Mouse (Mus musculus): ENCODE data around the gene Ubn2. TPM values are rescaled to one million over a fixed set of nuclear protein-coding genes. Genes with fewer than 3 reads are reported as not detected.
"Not testable (repeated sequence)": the region's sequence is repeated elsewhere in the genome, so short reads cannot be mapped to it uniquely, and the experiment has no call there.

Gene Ubn2
- polyA plus RNA-seq, 1 experiment from 2014 or later = 6.9 TPM

GRCm38 (mm10) chr6:38453049-38453448, 19.3 kb downstream of the Ubn2 start:
- Histone ChIP-seq H3K9ac (ENCODE audit: low read depth, low read length) (no peak overlapping the region), H3K4me1 (replicated peaks; ENCODE audit: control insufficient read depth, insufficient read depth, low read length) (no peaks in the 10 kb centered on the region), H3K9me3 (ENCODE audit: control insufficient read depth) (no peaks in the 10 kb centered on the region), H3K36me3 (ENCODE audit: control insufficient read depth, insufficient read depth) (peaks cover 24% of the 10 kb centered on the region), H3K27ac (ENCODE audit: low read depth, low read length) (no peak overlapping the region), H3K4me3 (ENCODE audit: low read depth, low read length) (no peak overlapping the region), H3K4me2 (replicated peaks; ENCODE audit: low read depth) (no peak overlapping the region), H3K27me3 (replicated peaks; ENCODE audit: control insufficient read depth, insufficient read depth, low read length) (no peaks in the 10 kb centered on the region)
- WGBS = 91% methylated on average over 4 of the region's 4 CpGs
- TF ChIP-seq CTCF (IDR thresholded peaks at IDR 0.05; ENCODE audit: low read depth) = no peak
- ATAC-seq = no peak

- not testable (repeated sequence) for H3K27ac ChIP-seq (ENCODE audit: low read depth, low read length); H3K9ac ChIP-seq (ENCODE audit: low read depth, low read length); H3K9me3 ChIP-seq (ENCODE audit: control insufficient read depth); H3K4me3 ChIP-seq (ENCODE audit: low read depth, low read length); H3K4me2 ChIP-seq (replicated peaks; ENCODE audit: low read depth); H3K4me1 ChIP-seq (replicated peaks; ENCODE audit: control insufficient read depth, insufficient read depth, low read length); H3K27me3 ChIP-seq (replicated peaks; ENCODE audit: control insufficient read depth, insufficient read depth, low read length)
- H3K36me3 ChIP-seq (ENCODE audit: control insufficient read depth, insufficient read depth) = peaks cover 16% of the 10 kb centered on the region; the same call in 1 of the 2 replicates
- ATAC-seq = peak; percentile 73
Measured at GRCm38 (mm10) chr6:38456425-38456824, 22.7 kb downstream of the Ubn2 start.

- no peaks in the 10 kb centered on the region for H3K4me1 ChIP-seq (replicated peaks; ENCODE audit: control insufficient read depth, insufficient read depth, low read length)
- no peaks in the 10 kb centered on the region for H3K27me3 ChIP-seq (replicated peaks; ENCODE audit: control insufficient read depth, insufficient read depth, low read length)
- H3K9me3 ChIP-seq (ENCODE audit: control insufficient read depth) = no peaks in the 10 kb centered on the region
- no peak overlapping the region for H3K4me3 ChIP-seq (ENCODE audit: low read depth, low read length)
- 95% methylated on average over 3 of the region's 3 CpGs for WGBS
- H3K27ac ChIP-seq (ENCODE audit: low read depth, low read length) = no peak overlapping the region
- H3K9ac ChIP-seq (ENCODE audit: low read depth, low read length) = no peak overlapping the region
- no peak for ATAC-seq
- H3K36me3 ChIP-seq (ENCODE audit: control insufficient read depth, insufficient read depth) = peaks cover 19% of the 10 kb centered on the region
- no peak for TF ChIP-seq CTCF (IDR thresholded peaks at IDR 0.05; ENCODE audit: low read depth)
- H3K4me2 ChIP-seq (replicated peaks; ENCODE audit: low read depth) = no peak overlapping the region
Measured at GRCm38 (mm10) chr6:38458075-38458474, 24.3 kb downstream of the Ubn2 start.

GRCm38 (mm10) chr6:38469591-38469990, 35.8 kb downstream of the Ubn2 start:
- no peak overlapping the region for H3K4me3 ChIP-seq (ENCODE audit: low read depth, low read length)
- H3K27ac ChIP-seq (ENCODE audit: low read depth, low read length) = no peak overlapping the region
- TF ChIP-seq CTCF (IDR thresholded peaks at IDR 0.05; ENCODE audit: low read depth) = peak; percentile 54
- 89% methylated on average over 4 of the region's 4 CpGs for WGBS
- H3K27me3 ChIP-seq (replicated peaks; ENCODE audit: control insufficient read depth, insufficient read depth, low read length) = no peaks in the 10 kb centered on the region
- H3K4me2 ChIP-seq (replicated peaks; ENCODE audit: low read depth) = no peak overlapping the region
- H3K4me1 ChIP-seq (replicated peaks; ENCODE audit: control insufficient read depth, insufficient read depth, low read length) = no peaks in the 10 kb centered on the region
- no peak for ATAC-seq
- H3K9me3 ChIP-seq (ENCODE audit: control insufficient read depth) = no peaks in the 10 kb centered on the region
- H3K36me3 ChIP-seq (ENCODE audit: control insufficient read depth, insufficient read depth) = peaks cover 45% of the 10 kb centered on the region
- no peak overlapping the region for H3K9ac ChIP-seq (ENCODE audit: low read depth, low read length)

GRCm38 (mm10) chr6:38481694-38482371, 48.1 kb downstream of the Ubn2 start:
- Histone ChIP-seq H3K4me2 (replicated peaks; ENCODE audit: low read depth) (no peak overlapping the region), H3K27ac (ENCODE audit: low read depth, low read length) (no peak overlapping the region), H3K4me1 (replicated peaks; ENCODE audit: control insufficient read depth, insufficient read depth, low read length) (no peaks in the 10 kb centered on the region), H3K27me3 (replicated peaks; ENCODE audit: control insufficient read depth, insufficient read depth, low read length) (no peaks in the 10 kb centered on the region), H3K36me3 (ENCODE audit: control insufficient read depth, insufficient read depth) (peaks cover 39% of the 10 kb centered on the region), H3K9me3 (ENCODE audit: control insufficient read depth) (no peaks in the 10 kb centered on the region), H3K9ac (ENCODE audit: low read depth, low read length) (no peak overlapping the region), H3K4me3 (ENCODE audit: low read depth, low read length) (no peak overlapping the region)
- WGBS = 71% methylated on average over 5 of the region's 5 CpGs
- TF ChIP-seq CTCF (IDR thresholded peaks at IDR 0.05; ENCODE audit: low read depth) = no peak
- no peak for ATAC-seq

- Histone ChIP-seq H3K4me1 (replicated peaks; ENCODE audit: control insufficient read depth, insufficient read depth, low read length) (no peaks in the 10 kb centered on the region), H3K9ac (ENCODE audit: low read depth, low read length) (no peak overlapping the region), H3K4me2 (replicated peaks; ENCODE audit: low read depth) (no peak overlapping the region), H3K27ac (ENCODE audit: low read depth, low read length) (no peak overlapping the region), H3K27me3 (replicated peaks; ENCODE audit: control insufficient read depth, insufficient read depth, low read length) (no peaks in the 10 kb centered on the region), H3K4me3 (ENCODE audit: low read depth, low read length) (no peak overlapping the region), H3K9me3 (ENCODE audit: control insufficient read depth) (no peaks in the 10 kb centered on the region), H3K36me3 (ENCODE audit: control insufficient read depth, insufficient read depth) (peaks cover 31% of the 10 kb centered on the region)
- no peak for ATAC-seq
- TF ChIP-seq CTCF (IDR thresholded peaks at IDR 0.05; ENCODE audit: low read depth) = peak; percentile 81
- 89% methylated on average over 3 of the region's 3 CpGs for WGBS
Measured at GRCm38 (mm10) chr6:38492550-38492949, 58.8 kb downstream of the Ubn2 start.

GRCm38 (mm10) chr6:38495641-38496040, 61.9 kb downstream of the Ubn2 start:
- Histone ChIP-seq H3K9ac (ENCODE audit: low read depth, low read length) (no peak overlapping the region), H3K4me1 (replicated peaks; ENCODE audit: control insufficient read depth, insufficient read depth, low read length) (no peaks in the 10 kb centered on the region), H3K27me3 (replicated peaks; ENCODE audit: control insufficient read depth, insufficient read depth, low read length) (no peaks in the 10 kb centered on the region), H3K9me3 (ENCODE audit: control insufficient read depth) (no peaks in the 10 kb centered on the region), H3K4me2 (replicated peaks; ENCODE audit: low read depth) (no peak overlapping the region), H3K27ac (ENCODE audit: low read depth, low read length) (no peak overlapping the region), H3K4me3 (ENCODE audit: low read depth, low read length) (no peak overlapping the region), H3K36me3 (ENCODE audit: control insufficient read depth, insufficient read depth) (peaks cover 34% of the 10 kb centered on the region)
- TF ChIP-seq CTCF (IDR thresholded peaks at IDR 0.05; ENCODE audit: low read depth) = no peak
- 47% methylated on average over 4 of the region's 4 CpGs for WGBS
- ATAC-seq = no peak
